Mouse (Mus musculus) bone marrow macrophage, adult 2 months (primary cell): ENCODE measurements around the gene Atcay.

ENCODE experiments used
- CTCF ChIP-seq: IDR thresholded peaks from 2 replicates; pipeline ENCODE4 v1.5.1; 2012; ENCODE audit warnings: low read depth, mild to moderate bottlenecking, low read length, moderate library complexity
- POLR2A ChIP-seq: IDR thresholded peaks from 2 replicates; pipeline ENCODE4 v1.6.1; 2012; ENCODE audit warnings: mild to moderate bottlenecking, low read depth, low read length, borderline replicate concordance

GRCm38 (mm10) chr10:81200141-81200540, 30.5 kb downstream of the Atcay start:
- TF ChIP-seq POLR2A (no peak), CTCF (no peak)
